Mouse (Mus musculus): Measurements from ENCODE around the gene Spsb3.

DNA sequence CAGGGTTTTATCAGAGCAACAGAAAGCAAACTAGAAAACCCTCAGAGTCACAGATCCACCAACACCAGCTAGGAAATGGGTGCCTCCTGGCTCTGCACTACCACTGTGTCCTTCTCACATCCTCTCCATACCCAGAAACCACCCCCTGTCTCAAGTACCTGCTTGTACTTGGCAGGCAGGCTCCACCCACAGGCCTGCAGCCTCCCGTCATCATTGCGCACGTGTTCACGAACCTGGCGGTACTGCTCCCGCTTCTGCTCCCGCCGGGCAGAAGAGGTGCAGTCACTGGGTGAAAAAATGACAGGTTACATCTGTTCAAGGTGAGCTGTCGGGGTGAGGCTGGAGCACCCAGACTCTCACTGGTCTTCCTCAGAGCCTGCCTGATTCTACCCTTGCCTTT is 17.3 kb downstream of the Spsb3 start:
- TF ChIP-seq CTCF (IDR thresholded peaks at IDR 0.05; ENCODE audit: insufficient read depth, low read length) (no peak), POLR2A (IDR thresholded peaks at IDR 0.05; ENCODE audit: borderline replicate concordance, extremely low read depth, low read depth, low read length) (no peak)

All from lung, adult 2 months (tissue).